Mouse (Mus musculus) limb, embryonic 15.5 days (tissue): ENCODE measurements around the gene Gm28230. TPM values are rescaled to one million over a fixed set of nuclear protein-coding genes. Genes with fewer than 3 reads are reported as not detected.
A peak's percentile ranks its signal among the peaks of the same experiment; 100 is the strongest.

Experiments
- ATAC-seq: fragments of 200-750 bp; cut with Nextera tagmentation; 2 replicates; pipeline ENCODE4 v1.8.0; 2017; ENCODE audit warnings: low read depth, moderate TSS enrichment; ENCODE audit not compliant: insufficient number of reproducible peaks, low FRiP score, low TSS enrichment
- H3K27ac ChIP-seq: fragments of 300-500 bp; sonication (generic); 2 replicates; pipeline ENCODE4 v1.5.1; 2015; ENCODE audit warnings: moderate library complexity, mild to moderate bottlenecking, inconsistent platforms
- H3K27me3 ChIP-seq: fragments of 300-500 bp; sonication (generic); 2 replicates; pipeline ENCODE4 v1.6.1; 2015; ENCODE audit warnings: inconsistent platforms
- H3K36me3 ChIP-seq: fragments of 300-500 bp; sonication (generic); 2 replicates; pipeline ENCODE4 v1.6.1; 2015; ENCODE audit warnings: inconsistent platforms
- H3K4me1 ChIP-seq: fragments of 300-500 bp; sonication (generic); 2 replicates; pipeline ENCODE4 v1.6.1; 2015; ENCODE audit warnings: inconsistent platforms
- H3K4me2 ChIP-seq: fragments of 300-500 bp; sonication (generic); 2 replicates; pipeline ENCODE4 v1.6.1; 2015; ENCODE audit warnings: mild to moderate bottlenecking, inconsistent platforms
- H3K4me3 ChIP-seq: fragments of 300-500 bp; sonication (generic); 2 replicates; pipeline ENCODE4 v1.5.1; 2015; ENCODE audit warnings: mild to moderate bottlenecking, inconsistent platforms
- H3K9ac ChIP-seq: fragments of 300-500 bp; sonication (generic); 2 replicates; pipeline ENCODE4 v1.6.1; 2015; ENCODE audit warnings: inconsistent platforms
- H3K9me3 ChIP-seq: fragments of 300-500 bp; sonication (generic); 2 replicates; pipeline ENCODE4 v1.6.1; 2016; ENCODE audit warnings: inconsistent platforms
- WGBS: fragments of 180-500 bp; shearing (Covaris S2); methylation state at CpG from one replicate; pipeline ENCODE4 v1.1.7; 2015; 5-methylcytosine and 5-hydroxymethylcytosine counted together
- polyA plus RNA-seq: library from polyadenylated mRNA; unstranded; fragments of >200 nt; fragmentation: Nextera tagmentation; extraction: Ambion mirVana; gene quantifications from 2 replicates; pipeline ENCODE4 v1.2.1, GENCODE M21; 2015

Gm28230 gene
- polyA plus RNA-seq, 1 experiment from 2014 or later, result 0.08 TPM

- H3K9me3 ChIP-seq, result no peaks in the 10 kb centered on the region
- no peak overlapping the region for H3K9ac ChIP-seq
- peaks cover 37% of the 10 kb centered on the region for H3K4me1 ChIP-seq
- H3K4me2 ChIP-seq, result no peak overlapping the region
- peaks cover 97% of the 10 kb centered on the region for H3K27me3 ChIP-seq
- no peak overlapping the region for H3K27ac ChIP-seq
- no peaks in the 10 kb centered on the region for H3K36me3 ChIP-seq
- no peak for ATAC-seq
- H3K4me3 ChIP-seq, result peak overlapping the region; percentile 19; the same call in 1 of the 2 replicates
- 8% methylated on average over 14 of the region's 14 CpGs for WGBS
Observed at GRCm38 (mm10) chr2:74739869-74740268, 13.3 kb downstream of the Gm28230 start.

- no peak for ATAC-seq
- Histone ChIP-seq H3K4me1 (peaks cover 33% of the 10 kb centered on the region), H3K9ac (no peak overlapping the region), H3K4me3 (peak overlapping the region; percentile 19), H3K36me3 (no peaks in the 10 kb centered on the region), H3K27me3 (peaks cover 97% of the 10 kb centered on the region), H3K27ac (no peak overlapping the region), H3K4me2 (peak overlapping the region; percentile 25; the same call in 1 of the 2 replicates), H3K9me3 (no peaks in the 10 kb centered on the region)
- WGBS, result 3% methylated on average over 43 of the region's 43 CpGs
Observed at GRCm38 (mm10) chr2:74740311-74741091, 14.0 kb downstream of the Gm28230 start.

GRCm38 (mm10) chr2:74741252-74741978 is 14.9 kb downstream of the Gm28230 start:
- Histone ChIP-seq H3K9ac (no peak overlapping the region), H3K27me3 (peaks cover 97% of the 10 kb centered on the region), H3K4me2 (no peak overlapping the region), H3K4me1 (peaks cover 28% of the 10 kb centered on the region), H3K4me3 (no peak overlapping the region), H3K9me3 (no peaks in the 10 kb centered on the region), H3K36me3 (no peaks in the 10 kb centered on the region), H3K27ac (no peak overlapping the region)
- ATAC-seq, result no peak
- WGBS, result 58% methylated on average over 2 of the region's 3 CpGs

DNA sequence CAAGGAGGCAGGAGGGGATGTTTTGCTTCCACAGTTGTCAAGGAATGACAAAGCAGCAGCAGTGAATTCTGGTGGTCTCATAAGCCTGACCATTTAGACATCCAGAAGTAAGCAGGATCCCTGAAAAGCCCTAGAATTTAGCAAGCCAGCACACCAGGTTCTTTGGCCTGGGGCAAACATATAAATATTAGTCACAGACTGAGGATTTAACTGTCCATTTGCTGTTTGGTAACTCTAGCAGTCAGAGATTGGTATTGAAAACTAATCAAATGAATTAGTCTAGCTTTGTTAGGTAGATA is 15.4 kb downstream of the Gm28230 start:
- H3K36me3 ChIP-seq, result no peaks in the 10 kb centered on the region
- no peak overlapping the region for H3K4me3 ChIP-seq
- no peak overlapping the region for H3K27ac ChIP-seq
- H3K4me1 ChIP-seq, result peaks cover 32% of the 10 kb centered on the region
- no peak overlapping the region for H3K9ac ChIP-seq
- H3K9me3 ChIP-seq, result no peaks in the 10 kb centered on the region
- ATAC-seq, result no peak
- H3K4me2 ChIP-seq, result no peak overlapping the region
- H3K27me3 ChIP-seq, result peaks cover 97% of the 10 kb centered on the region

DNA sequence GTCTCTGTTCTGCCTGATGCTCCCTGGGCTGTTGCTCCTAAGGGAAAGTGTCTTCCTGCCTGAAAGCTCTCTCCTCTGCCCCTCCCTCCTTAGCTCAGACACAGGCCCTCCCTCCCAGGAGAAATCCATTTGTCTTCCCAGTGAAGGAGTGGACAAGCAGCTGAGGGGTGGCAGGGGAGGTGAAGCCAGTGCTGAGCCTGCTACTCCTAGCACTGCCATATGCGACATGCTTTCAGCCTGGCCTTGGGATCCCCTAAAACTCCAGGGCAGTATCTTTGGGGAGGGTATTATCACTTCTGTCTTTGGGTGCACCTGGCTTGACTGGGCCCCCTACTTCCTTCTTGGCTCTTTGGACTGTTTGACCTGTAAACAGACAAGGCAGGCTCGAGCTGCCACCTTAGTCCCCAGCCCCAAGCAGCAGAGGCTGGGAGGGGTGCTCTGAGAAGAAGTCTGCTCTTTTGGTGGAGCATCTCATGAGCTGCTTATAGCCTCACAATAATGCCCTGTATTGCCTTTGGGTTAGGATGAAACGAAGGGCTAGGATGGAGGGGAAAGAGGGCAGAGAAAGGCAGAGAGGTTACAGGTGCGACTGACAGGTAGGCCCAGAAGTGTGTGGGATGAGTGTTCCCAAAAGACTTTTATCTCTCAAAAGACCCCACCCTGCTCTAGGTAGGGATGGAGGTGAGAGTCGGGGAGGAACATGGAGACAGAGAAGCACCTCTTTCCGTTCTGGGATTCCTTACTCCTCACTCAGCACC is 19.2 kb downstream of the Gm28230 start:
- H3K27ac ChIP-seq, result no peak overlapping the region
- ATAC-seq, result no peak
- H3K36me3 ChIP-seq, result no peaks in the 10 kb centered on the region
- H3K9ac ChIP-seq, result no peak overlapping the region
- H3K4me1 ChIP-seq, result peaks cover 26% of the 10 kb centered on the region
- H3K27me3 ChIP-seq, result peaks cover 96% of the 10 kb centered on the region
- 25% methylated on average over 6 of the region's 6 CpGs for WGBS
- no peaks in the 10 kb centered on the region for H3K9me3 ChIP-seq
- H3K4me2 ChIP-seq, result no peak overlapping the region
- no peak overlapping the region for H3K4me3 ChIP-seq

- Histone ChIP-seq H3K9me3 (no peaks in the 10 kb centered on the region), H3K36me3 (no peaks in the 10 kb centered on the region), H3K27ac (no peak overlapping the region), H3K4me2 (peak overlapping the region; percentile 26; the same call in 1 of the 2 replicates), H3K4me1 (peaks cover 24% of the 10 kb centered on the region), H3K9ac (no peak overlapping the region), H3K27me3 (peaks cover 97% of the 10 kb centered on the region), H3K4me3 (peak overlapping the region; percentile 15)
- WGBS, result 9% methylated on average over 57 of the region's 58 CpGs
- ATAC-seq, result no peak
Observed at GRCm38 (mm10) chr2:74746298-74746921, 19.9 kb downstream of the Gm28230 start.

DNA sequence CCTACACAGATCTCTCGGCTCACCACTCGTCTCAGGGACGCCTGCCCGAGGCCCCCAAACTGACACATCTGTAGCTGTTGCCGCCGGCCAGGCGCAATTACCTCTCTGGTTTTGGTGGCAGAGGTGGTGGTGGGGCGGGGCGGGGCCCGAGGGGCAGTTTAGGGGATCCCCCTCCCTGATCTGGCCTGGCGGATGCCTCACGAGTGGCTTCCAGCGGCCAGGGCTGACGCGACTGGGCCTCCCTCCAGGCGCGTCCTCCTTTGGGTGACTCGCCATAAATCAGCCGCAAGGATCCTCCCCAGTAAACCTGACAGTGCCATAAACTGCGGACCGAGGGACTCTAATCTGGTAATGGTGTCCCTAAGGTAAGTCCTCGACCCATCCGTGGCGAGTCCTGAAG is 20.5 kb downstream of the Gm28230 start:
- Histone ChIP-seq H3K36me3 (no peaks in the 10 kb centered on the region), H3K27ac (no peak overlapping the region), H3K27me3 (peaks cover 97% of the 10 kb centered on the region), H3K4me1 (peaks cover 24% of the 10 kb centered on the region), H3K9me3 (no peaks in the 10 kb centered on the region), H3K9ac (no peak overlapping the region), H3K4me2 (0 out of 2 replicates have a peak overlapping the region, but pooled peaks have one; percentile 26), H3K4me3 (peak overlapping the region; percentile 15; the same call in 1 of the 2 replicates)
- 12% methylated on average over 24 of the region's 24 CpGs for WGBS
- no peak for ATAC-seq

DNA sequence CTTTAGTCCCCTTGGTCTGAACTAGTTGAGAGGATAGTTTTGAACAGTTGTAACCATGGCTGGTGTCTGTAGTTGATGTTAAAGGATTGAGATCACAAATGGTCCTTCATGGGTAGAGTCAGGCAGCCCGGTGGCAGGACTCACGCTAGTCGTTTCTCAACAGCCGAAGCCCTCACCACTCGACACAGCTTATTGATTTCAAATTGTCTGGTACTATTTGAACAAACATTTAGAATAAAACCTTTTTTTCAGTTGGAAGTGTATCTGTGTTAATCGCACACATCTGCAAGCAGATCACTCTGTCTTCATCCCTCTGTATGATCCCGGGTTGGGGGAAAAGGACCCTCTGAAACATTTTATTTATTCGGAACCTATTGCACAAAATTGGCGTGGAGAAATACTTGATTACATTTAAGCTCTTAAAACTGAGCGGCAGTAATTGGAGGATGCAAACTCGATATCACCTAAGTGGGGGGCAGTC is 21.2 kb downstream of the Gm28230 start:
- H3K4me2 ChIP-seq, result no peak overlapping the region
- 28% methylated on average over 11 of the region's 11 CpGs for WGBS
- H3K9me3 ChIP-seq, result no peaks in the 10 kb centered on the region

DNA sequence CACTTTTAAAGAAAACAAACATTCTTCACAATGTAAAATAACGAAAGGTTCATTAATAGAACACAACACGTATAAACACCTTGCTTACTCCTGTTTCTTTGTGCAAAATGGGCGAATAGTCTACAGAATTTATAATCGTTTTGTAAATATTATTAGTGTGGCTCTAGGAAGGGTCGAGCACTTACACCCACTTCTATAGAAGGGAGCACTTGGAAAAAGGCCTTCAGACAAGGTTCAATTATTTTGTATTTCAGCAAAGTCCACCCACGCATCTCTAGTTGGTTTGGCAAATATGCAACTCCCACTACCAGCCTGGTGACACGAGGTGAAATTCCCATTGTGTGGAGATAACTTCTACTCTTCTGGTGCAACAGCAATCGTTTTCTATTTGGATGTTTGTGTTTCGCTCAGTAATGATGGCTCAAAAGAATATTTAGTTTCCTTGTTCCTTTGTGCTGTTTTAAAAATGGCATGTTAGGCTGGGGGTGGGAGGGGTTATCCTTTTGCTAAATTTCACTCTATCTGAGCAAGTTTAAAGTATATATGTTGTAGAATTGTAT is 22.0 kb downstream of the Gm28230 start:
- Histone ChIP-seq H3K27ac (no peak overlapping the region), H3K9me3 (no peaks in the 10 kb centered on the region), H3K4me1 (peaks cover 33% of the 10 kb centered on the region), H3K27me3 (peaks cover 99% of the 10 kb centered on the region), H3K36me3 (no peaks in the 10 kb centered on the region), H3K9ac (no peak overlapping the region), H3K4me3 (no peak overlapping the region), H3K4me2 (no peak overlapping the region)
- 26% methylated on average over 9 of the region's 9 CpGs for WGBS
- no peak for ATAC-seq

More for the DNA sequence above, 21.2 kb downstream of the Gm28230 start:
- Histone ChIP-seq H3K4me1 (peaks cover 28% of the 10 kb centered on the region), H3K27ac (no peak overlapping the region), H3K27me3 (peaks cover 97% of the 10 kb centered on the region), H3K9ac (no peak overlapping the region), H3K4me3 (no peak overlapping the region), H3K36me3 (no peaks in the 10 kb centered on the region)
- no peak for ATAC-seq

DNA sequence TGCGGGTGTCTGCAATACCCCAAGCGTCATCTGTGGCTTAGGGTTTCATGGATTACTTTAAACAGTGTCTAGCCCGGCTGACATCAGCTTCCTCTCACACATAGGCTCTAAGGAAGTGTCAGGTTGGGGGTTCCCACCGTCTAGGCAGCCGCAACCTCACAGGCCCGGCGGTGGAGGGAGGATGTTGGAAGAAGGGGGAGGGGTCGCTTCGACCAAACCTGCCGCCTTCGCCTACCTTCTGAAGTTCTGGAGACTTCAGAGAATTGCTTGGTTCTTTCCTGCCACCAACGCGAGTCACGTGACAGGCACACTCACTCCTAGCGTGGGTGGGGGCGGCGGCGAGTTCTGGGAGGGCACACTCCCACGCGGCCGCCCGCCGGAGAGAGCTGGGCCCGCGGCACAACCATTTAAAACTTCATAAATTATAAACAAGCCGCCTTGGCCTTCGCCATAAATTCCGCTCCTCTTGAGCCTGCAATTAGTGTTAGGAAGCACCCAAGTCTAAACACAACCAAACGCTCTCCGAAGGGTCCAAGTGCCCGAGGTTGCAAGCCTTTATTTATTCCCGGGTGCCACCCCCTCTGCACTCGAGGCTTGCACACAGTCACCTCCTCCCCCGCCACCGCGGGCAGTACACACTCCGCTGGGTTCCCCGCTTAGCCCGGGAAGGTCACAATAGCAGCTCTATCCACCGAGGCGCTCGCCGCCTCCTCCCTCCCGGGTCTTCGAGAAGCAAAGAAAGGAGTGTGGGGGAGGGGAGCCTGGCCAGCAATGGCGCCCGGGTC is 23.0 kb downstream of the Gm28230 start:
- H3K27me3 ChIP-seq, result peaks cover 99% of the 10 kb centered on the region
- no peaks in the 10 kb centered on the region for H3K36me3 ChIP-seq
- H3K9ac ChIP-seq, result no peak overlapping the region
- H3K9me3 ChIP-seq, result no peaks in the 10 kb centered on the region
- peak overlapping the region; percentile 31 for H3K4me3 ChIP-seq
- H3K27ac ChIP-seq, result no peak overlapping the region
- peak overlapping the region; percentile 46 for H3K4me2 ChIP-seq
- peak; percentile 38; the same call in 1 of the 2 replicates for ATAC-seq
- under 1% methylated on average over 47 of the region's 47 CpGs for WGBS
- peaks cover 33% of the 10 kb centered on the region for H3K4me1 ChIP-seq
